Mouse (Mus musculus) natural killer cell, adult 2 months (primary cell): ENCODE measurements around the gene Zfp689.
"Not testable (repeated sequence)": the region's sequence is repeated elsewhere in the genome, so short reads cannot be mapped to it uniquely, and the experiment has no call there.

Source experiments
- DNase-seq, 2 experiments: peaks; one replicate each; pipeline ENCODE4 v3.0.0; 2022; ENCODE audit warnings: low spot score in 2 of 2

The Zfp689 gene

DNA sequence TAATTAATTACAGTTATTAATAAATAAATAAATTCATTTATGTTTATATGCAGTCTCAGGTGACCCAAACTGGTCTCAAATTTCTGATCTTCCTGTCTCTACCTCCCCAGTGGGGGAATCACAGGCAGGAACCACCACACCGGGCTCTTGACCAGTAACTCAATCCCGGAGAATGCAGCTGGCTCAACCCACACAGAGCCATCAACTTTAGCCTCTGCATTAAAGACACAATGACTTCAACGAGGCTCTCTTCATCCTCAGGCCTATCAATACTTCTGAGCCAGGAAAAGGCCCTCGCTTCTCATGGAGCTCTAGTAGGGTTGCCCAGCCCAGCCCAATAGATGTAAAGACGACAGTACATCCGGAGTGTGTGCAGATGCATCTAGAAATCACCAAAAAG, 44.9 kb downstream of the Zfp689 start:
- DNase-seq, result not testable (repeated sequence)

DNA sequence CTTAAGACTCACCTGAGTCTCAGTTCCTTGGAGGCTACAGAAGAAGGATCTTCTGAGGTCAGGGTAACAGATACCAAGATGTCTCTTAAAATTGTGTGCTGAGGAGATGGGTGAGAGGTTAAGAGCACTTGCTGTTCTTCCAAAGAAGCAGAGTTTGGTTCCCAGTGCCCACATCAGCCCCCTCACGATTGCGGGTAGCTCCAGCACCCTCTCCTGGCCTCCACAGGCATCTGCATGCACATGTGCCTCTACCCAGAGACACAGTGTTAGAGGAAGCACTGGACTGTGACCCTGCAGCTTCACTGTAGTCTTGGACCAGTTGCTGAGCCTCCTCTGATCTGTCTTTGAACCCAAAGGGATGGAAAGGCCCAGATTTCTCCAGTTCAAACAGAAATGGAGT, 46.0 kb downstream of the Zfp689 start:
- DNase-seq, result no peak

DNA sequence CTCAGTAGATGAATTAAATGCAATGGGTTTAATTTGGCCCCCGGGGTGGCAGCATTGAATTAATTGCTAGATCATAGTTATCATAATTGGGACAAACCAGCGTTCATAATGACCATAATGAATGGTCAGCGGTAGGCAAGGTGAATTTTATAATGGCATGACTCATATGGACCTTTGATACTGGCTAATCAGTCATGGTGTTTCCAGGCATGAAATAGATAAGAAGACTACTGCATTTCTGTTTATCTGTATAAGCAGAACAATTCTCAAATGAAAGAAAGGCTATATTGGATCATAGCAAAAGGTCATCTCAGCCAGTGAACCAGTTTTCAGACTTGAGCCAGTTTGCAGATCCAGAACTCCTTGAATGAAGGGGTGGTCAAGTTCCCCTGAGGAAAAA, 48.6 kb downstream of the Zfp689 start:
- no peak for DNase-seq

DNA sequence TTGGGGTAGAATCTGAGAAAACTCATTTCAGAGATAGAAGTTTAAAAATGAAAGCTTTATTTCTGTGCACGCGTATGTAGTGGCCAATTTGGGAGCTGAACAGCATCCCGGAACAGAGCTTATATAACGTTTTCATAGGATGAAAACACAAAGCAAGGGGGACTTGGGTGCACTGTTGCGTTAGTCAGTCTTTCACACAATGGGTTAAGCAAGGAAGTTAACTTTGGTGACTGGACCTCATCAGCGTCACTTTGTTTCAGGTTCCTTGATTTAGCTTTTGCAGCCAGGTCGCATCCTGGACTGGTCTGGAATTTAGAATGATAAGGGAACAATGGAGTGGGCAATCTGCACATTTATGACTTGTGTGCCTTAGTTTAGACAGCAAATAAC, 55.0 kb downstream of the Zfp689 start:
- no peak for DNase-seq

DNA sequence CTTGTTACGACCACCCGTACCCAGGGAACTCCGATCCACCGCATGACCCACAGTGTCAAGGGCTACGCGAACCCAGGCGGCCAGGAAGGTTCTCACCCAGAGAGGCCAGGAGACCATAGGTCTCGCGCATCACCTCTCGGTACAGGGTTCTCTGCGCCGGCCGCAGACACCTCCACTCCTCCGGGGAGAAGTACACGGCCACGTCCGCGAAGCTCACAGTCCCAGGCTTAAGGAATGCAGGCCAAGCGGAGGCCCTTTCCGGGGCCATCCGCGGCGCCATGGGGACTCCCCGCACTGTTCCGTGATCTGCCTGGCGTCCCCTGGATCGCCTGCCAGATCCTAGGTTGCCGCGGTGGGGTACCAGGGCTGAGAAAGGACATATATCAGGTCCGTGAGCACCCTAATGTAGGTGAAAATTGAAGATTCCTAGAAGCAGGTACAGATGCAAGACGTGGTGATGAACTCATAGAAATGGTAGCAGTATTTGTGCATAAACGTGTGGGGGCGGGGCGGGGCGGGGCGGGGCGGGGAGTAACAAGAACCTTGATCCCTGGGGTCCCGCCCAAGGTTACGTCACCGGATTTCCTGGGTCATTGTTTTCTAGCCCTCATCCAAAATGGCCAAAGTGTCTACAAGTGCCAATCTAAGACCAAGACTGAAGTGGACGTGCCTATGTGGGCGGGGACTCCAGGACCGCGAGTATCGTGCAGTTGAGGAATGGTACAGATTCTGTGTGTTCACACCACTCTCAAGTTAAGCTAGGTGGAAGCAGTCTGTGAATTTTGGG, 55.6 kb downstream of the Zfp689 start, which contains the start of gene E430018J23Rik:
E430018J23Rik (minus strand) TSS at position 473 of the 787 bp plus-strand sequence.
- peak; percentile 97 to 99 for DNase-seq

DNA sequence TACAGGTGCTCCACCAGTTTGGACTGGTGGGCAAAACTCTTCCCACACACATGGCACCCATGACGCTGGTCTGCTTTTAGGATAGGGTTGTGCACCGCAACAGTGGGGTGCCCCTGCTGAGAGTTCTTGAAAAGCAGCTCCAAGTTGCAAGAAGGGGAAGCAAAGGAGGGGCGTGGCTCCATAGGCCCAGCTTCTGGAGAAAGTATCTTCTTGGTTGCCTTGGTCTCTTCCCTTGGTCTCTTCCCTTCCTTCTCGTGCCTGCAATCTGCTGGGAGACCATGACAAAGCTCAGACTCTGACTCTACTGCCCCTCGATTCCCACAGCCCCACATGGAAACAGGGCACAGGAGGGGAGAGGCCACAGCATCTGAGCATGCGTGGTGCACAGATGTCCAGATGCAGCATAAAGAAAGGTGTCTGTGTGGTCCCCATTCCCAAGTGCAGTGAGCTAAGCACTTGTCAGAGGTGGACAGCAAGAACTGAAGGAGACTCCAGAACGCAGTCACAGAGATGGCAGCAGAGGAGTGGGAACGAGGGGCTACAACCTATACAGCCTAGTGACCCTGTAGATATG, 56.6 kb downstream of the Zfp689 start:
- DNase-seq, result no peak
